Mouse (Mus musculus) spleen, postnatal 4 days (tissue): Measurements from ENCODE around the gene Rbck1.

Experiments used
- DNase-seq, 2 experiments: peaks; one replicate each; pipeline ENCODE4 v3.0.0; 2022; ENCODE audit warnings: low spot score in 2 of 2

The Rbck1 gene

DNA sequence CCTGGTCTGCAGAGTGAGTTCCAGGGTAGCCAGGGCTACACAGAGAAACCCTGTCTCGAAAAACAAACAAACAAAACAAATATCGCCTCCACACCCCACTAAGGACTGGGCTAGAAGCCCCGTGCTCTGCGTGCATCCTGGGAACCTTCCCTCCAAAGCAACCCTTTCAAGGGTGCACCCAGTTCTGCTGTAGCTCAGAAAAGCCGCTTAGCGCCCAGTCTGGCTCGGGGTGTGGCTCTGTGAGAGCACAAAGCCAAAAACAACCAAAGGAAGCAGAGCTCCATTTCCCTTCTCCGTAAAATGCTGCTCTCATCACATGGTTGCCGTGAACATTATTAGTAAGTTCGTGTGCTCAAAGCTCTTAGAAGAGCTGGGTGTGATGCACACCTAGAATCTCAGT is 11.9 kb upstream of the Rbck1 start:
- DNase-seq = no peak

GRCm38 (mm10) chr2:152343329-152344213 is 11.1 kb upstream of the Rbck1 start, which contains the start of gene Trib3:
Gene Trib3 (minus strand): TSS chr2:152344032.
- DNase-seq = peak; percentile 79 to 89

- DNase-seq = no peak
Measured at GRCm38 (mm10) chr2:152339631-152340179, 7.3 kb upstream of the Rbck1 start.

DNA sequence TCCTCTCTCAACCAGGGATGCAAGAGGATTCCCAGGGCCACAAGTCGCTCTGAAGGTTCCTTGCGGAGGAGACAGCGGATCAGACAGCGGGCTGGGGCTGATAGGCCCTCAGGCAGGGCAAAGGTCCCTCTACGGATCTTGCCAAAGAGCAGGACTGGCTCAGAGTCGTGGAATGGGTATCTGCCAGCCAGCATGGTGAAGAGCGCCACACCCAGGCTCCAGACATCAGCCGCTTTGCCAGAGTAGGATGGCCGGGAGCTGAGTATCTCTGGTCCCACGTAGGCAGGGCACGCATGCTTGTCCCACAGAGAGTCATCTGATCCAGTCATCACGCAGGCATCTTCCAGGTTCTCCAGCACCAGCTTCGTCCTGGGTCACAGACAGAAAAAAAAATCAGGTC is 5.9 kb upstream of the Rbck1 start:
- no peak for DNase-seq

DNA sequence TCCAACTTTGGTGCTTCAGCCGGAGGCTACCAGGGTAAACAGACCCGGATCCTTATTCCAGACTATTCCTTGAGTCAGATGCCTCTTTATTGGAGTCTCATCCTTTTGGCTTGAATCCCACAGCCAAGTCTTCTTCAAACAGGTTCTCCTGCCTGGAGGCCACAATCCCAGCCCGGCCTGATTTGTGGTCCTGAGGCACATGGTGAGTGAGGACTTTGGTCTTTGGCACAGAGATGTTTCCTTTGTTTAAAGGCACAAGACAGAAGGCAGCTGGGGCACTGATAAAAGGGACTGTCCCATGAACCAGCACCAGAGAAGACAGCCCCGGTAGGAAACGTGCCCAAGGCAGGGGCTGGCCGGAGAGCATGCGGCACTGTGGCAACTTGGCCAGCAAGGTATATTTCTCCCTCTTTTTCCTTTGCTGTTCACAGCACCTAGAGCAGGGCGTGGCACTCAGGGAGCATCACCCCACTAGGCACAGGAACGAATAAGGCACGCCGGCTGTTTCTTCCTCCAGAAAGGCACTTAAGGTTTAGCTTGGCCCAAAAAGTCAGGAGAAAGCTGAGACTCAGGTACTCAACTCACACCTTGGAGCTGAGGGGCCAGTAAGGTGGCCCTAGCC is 5.2 kb upstream of the Rbck1 start:
- DNase-seq = no peak

DNA sequence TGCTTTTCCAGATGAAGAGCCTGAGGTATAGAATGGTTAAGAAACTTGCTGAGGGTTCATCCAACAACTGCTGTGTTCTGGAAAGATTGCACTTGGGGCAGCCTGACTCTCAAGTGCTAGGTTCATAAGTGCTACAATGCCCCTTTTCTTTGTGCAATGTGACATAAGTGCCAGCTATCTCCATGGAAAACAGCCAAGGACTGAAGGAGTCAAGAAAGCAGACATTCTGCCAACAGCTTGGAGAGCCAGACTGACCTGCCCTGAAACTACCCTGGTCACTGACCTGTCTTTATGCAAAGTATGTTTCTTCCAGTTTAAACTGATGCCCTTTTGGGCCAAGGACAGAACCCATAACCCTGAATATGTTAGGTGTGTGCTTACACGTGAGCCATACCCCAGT is 4.4 kb upstream of the Rbck1 start:
- no peak for DNase-seq

DNA sequence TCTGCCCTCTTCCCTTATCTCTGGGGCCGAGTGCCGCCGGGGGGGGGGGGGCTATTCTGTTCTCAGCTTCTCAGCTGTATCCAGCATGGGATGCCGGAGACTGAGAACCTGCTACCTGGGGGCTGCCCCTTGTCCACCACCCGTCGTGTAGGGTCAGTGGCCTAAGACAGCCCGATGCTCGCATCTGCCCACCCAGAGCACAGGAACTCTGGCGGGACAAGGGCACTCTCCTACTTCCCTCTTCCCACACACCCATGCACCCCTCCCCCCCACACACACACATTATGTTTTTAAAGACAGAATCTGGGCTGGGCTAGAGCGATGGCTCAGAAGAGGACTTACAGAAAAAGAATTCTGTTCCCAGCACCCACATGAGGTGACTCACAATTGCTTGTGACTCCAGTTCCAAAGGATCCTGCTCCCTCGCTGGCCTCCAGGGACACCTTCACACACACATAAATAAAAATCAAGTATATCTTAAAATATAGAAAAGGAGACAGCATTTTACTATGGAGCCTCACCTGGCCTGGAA is 2.9 kb upstream of the Rbck1 start:
- no peak for DNase-seq

GRCm38 (mm10) chr2:152333345-152334006 is 1.0 kb upstream of the Rbck1 start:
- DNase-seq = no peak

- DNase-seq = peak; percentile 50 to 73
Measured at GRCm38 (mm10) chr2:152330858-152331423, 1.5 kb downstream of the Rbck1 start.

DNA sequence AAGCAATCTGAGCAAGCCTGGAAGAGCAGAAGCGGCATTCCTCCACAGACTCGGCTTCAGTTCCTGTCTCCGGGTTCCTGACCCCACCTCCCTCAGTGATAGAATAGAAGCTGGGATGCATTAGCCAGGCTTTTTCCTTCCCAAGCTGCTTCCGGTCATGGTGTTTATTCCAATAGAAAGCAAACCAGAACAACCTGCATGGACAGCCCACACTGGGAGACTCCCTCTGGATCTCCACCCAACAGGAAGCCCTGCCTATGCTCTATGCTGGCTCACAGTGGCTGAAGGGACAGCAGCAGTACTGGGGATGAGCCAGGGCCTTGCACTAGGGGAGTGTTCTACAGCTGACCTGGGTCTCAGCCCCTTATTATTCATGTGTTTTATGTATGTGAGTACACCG is 4.5 kb downstream of the Rbck1 start:
- DNase-seq = no peak

DNA sequence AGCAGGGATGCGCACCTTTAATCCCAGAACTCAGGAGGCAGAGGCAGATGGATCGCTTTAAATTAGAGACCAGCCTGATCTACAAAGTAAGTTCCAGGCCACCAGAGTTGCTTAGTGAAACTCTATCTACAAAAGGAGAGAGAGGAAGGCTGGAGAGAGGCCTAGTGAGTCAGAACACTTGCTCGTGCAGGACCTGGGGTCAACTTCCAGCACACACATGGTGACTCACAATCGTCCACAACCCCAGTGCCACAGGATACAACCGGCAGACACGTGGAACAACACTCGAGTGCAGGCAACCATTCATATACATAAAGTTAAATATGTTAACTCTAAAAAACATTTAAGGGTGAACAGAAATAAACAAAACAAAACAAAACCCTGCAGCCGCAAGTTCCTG is 5.8 kb downstream of the Rbck1 start:
- DNase-seq = no peak

- DNase-seq = no peak
Measured at GRCm38 (mm10) chr2:152326157-152326556, 6.3 kb downstream of the Rbck1 start.

GRCm38 (mm10) chr2:152324842-152325241 is 7.6 kb downstream of the Rbck1 start:
- no peak for DNase-seq

GRCm38 (mm10) chr2:152323971-152324370 is 8.5 kb downstream of the Rbck1 start:
- DNase-seq = no peak

- DNase-seq = no peak
Measured at GRCm38 (mm10) chr2:152322198-152322597, 10.3 kb downstream of the Rbck1 start.

GRCm38 (mm10) chr2:152321558-152321957 is 10.9 kb downstream of the Rbck1 start:
- no peak for DNase-seq

DNA sequence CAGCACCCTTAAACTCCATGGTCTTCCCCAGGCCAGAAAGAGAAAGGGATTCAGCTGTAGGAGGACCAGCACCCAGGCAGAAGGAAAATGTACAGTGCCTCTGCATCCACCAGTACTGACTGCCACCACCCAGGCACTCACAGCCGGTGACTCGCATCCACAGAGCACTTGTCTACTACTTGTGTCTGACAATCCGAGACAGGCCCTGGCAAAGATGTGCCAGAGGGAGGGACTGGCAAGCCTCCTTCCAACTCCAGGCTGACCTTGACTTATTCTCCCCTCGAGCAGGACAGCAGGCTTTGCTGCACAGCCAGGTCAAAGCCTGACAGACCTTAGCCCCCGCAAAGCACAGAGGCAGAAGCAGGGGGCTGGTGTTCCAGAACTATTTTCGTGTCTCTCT is 15.4 kb downstream of the Rbck1 start:
- no peak for DNase-seq

DNA sequence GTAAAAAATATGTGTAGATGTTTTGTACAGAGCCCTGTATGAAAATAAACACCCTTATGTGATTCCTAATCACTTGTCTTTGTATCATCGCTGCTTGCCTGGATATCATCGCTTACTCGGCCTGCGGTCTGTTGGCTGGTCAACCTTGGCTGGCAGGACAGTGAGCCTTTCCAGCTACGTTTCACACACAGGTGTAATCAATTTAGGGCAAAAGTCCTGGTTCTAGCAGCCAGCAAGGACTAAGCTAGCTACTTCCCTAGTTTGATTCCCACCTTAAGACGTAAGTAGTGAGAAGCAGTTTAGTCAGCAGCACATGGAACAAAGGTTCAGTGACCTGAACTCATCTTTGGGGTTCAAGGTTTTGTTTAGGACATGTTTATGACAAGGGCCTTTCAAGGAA is 18.5 kb downstream of the Rbck1 start:
- no peak for DNase-seq

GRCm38 (mm10) chr2:152312996-152313395 is 19.5 kb downstream of the Rbck1 start:
- no peak for DNase-seq

DNA sequence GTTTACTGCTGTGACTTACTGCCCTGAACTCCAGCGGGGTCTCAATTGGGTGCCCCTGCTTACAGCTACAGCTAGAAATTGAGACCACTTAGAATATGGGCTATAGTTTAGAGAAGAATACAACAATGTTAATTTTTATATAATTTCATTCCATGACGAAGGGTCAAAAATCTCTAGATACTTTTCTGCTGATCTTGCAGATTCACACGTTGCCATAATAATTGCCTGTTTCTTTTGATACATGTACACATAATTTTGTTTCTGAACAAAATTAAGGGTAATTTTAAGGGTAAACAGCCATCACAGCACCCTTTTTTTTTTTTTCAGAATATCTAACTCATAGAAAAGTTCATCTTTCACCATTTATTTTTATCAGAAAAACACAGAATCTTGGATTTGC is 25.3 kb downstream of the Rbck1 start:
- no peak for DNase-seq

DNA sequence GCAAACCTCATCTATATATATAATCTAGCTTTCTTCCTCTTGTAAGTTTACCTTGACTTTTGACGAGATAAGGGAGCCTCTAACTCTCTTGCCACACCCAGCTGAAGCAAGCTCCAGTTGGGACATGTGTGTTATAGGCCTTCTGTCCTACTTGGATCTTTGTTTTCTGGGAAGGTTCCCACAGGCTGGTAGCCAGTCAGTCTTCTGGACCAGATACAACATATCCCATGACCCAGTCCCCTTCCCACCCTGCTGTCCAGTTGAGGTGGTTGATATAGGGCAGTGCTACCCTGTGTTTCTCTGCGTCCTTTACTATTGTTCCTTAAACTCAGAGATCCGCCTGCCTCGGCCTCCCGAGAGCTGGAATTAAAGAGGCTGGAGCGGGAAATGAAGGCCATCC is 27.0 kb downstream of the Rbck1 start:
- DNase-seq = no peak

DNA sequence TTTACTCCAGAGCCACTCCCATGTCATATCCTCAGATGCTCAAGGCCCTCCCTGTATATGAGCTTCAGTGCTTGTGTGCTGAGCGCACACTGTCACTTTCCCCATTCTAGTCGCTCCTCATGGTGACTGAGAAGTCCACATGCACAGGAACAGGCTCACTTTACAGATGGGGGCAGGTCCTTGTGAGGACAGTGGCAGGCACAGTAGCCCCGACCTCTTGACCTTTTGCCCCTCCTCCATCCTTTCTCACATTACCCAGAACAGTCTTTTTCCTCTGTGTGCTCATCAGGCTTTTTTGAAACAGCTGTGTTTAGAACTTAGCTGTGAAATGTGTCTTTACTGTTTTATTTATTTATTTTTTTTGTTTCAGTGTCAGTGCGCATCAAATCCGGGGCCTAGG is 28.7 kb downstream of the Rbck1 start:
- no peak for DNase-seq
